Mouse (Mus musculus): ENCODE measurements around the gene Zscan20.

- TF ChIP-seq POLR2A (IDR thresholded peaks at IDR 0.05; ENCODE audit: borderline replicate concordance, extremely low read depth, insufficient read depth, insufficient read length, poor library complexity, severe bottlenecking) (no peak), CTCF (IDR thresholded peaks at IDR 0.05; ENCODE audit: borderline replicate concordance, extremely low read depth, insufficient read depth, insufficient read length) (no peak)
Measured at GRCm38 (mm10) chr4:128620572-128620971, 10.7 kb upstream of the Zscan20 start.

Data from brain, embryonic 14.5 days (tissue).